Comparison of ENCODE assay signal across 11 mouse cellular contexts in genomic region chr17:45885461-45886336, GRCm38 (mm10).
DNase-seq lines count a peak whose midpoint lies in the region; ATAC-seq lines count a peak whose summit lies in the region.
"Had no signal": no experiment of that assay in that cellular context is flagged by ENCODE, and none has a peak within 500 bp of the region (broad histone marks: within the 10 kb centered on the region; RNA-seq: fewer than 3 reads in every experiment).

No protein-coding gene starts in this region.

- 0 out of 2 replicates have a peak overlapping the region, but pooled peaks have one; percentile 77 for H3K27ac ChIP-seq in embryonic facial prominence, embryonic 11.5 days (replicated peaks; ENCODE audit: low read depth, low read length)
- H3K27ac ChIP-seq in kidney, embryonic 15.5 days = peak overlapping the region; percentile 66
- H3K27ac ChIP-seq in liver, embryonic 16.5 days (ENCODE audit: low read length) = 0 out of 2 replicates have a peak overlapping the region, but pooled peaks have one; percentile 34

- H3K4me2 ChIP-seq in embryonic facial prominence, embryonic 11.5 days (ENCODE audit: low read depth, low read length) = no peak overlapping the region
- H3K4me2 ChIP-seq in kidney, embryonic 15.5 days = peak overlapping the region; percentile 40
- H3K4me2 ChIP-seq in liver, embryonic 16.5 days (ENCODE audit: low read depth, low read length) = no peak overlapping the region

- no peaks in the 10 kb centered on the region for H3K36me3 ChIP-seq in embryonic facial prominence, embryonic 11.5 days (replicated peaks; ENCODE audit: control insufficient read depth, insufficient read depth, low read depth, low read length)
- no peaks in the 10 kb centered on the region for H3K36me3 ChIP-seq in kidney, embryonic 15.5 days
- no peaks in the 10 kb centered on the region for H3K36me3 ChIP-seq in liver, embryonic 16.5 days (ENCODE audit: control insufficient read depth, insufficient read depth)

- no peak overlapping the region for H3K9ac ChIP-seq in embryonic facial prominence, embryonic 11.5 days (replicated peaks; ENCODE audit: low read length)
- no peak overlapping the region for H3K9ac ChIP-seq in kidney, embryonic 15.5 days
- no peak overlapping the region for H3K9ac ChIP-seq in liver, embryonic 16.5 days (ENCODE audit: low read depth, low read length)

- WGBS in embryonic facial prominence, embryonic 11.5 days = 38% methylated on average over 24 of the region's 24 CpGs
- 37% methylated on average over 24 of the region's 24 CpGs for WGBS in kidney, embryonic 15.5 days
- WGBS in liver, embryonic 16.5 days (ENCODE audit: insufficient replicate concordance) = 35% methylated on average over 24 of the region's 24 CpGs

- H3K4me3 ChIP-seq in embryonic facial prominence, embryonic 11.5 days (ENCODE audit: low read depth, low read length) = no peak overlapping the region
- no peak overlapping the region for H3K4me3 ChIP-seq in kidney, embryonic 15.5 days (replicated peaks)
- no peak overlapping the region for H3K4me3 ChIP-seq in liver, embryonic 16.5 days (ENCODE audit: low read depth, low read length)

- no peak for DNase-seq in embryonic facial prominence, embryonic 11.5 days (ENCODE audit: low spot score)
- DNase-seq in heart, adult 9 months (ENCODE audit: low spot score in 2 of 2) = peak; percentile 64 to 78
- DNase-seq in cerebellum, adult 11 months = no peak
- no peak for DNase-seq in layer of hippocampus, adult 18-20 months (ENCODE audit: low spot score in 2 of 2)
- no peak for DNase-seq in right cerebral cortex, postnatal 14 days
- DNase-seq: cerebellum, adult 9-10 months; gastrocnemius, postnatal 10 days; right cerebral cortex, postnatal 25 days had no signal

- no peaks in the 10 kb centered on the region for H3K27me3 ChIP-seq in embryonic facial prominence, embryonic 11.5 days (ENCODE audit: control insufficient read depth, insufficient read depth, low read length)
- no peaks in the 10 kb centered on the region for H3K27me3 ChIP-seq in kidney, embryonic 15.5 days
- no peaks in the 10 kb centered on the region for H3K27me3 ChIP-seq in liver, embryonic 16.5 days (ENCODE audit: control insufficient read depth, insufficient read depth, low read depth, low read length)

- no peaks in the 10 kb centered on the region for H3K9me3 ChIP-seq in embryonic facial prominence, embryonic 11.5 days (replicated peaks; ENCODE audit: control insufficient read depth, low read length)
- no peaks in the 10 kb centered on the region for H3K9me3 ChIP-seq in kidney, embryonic 15.5 days (replicated peaks)
- H3K9me3 ChIP-seq in liver, embryonic 16.5 days (replicated peaks; ENCODE audit: control insufficient read depth, low read length) = no peaks in the 10 kb centered on the region

- H3K4me1 ChIP-seq in embryonic facial prominence, embryonic 11.5 days (ENCODE audit: control insufficient read depth, insufficient read depth, low read length) = peaks cover 14% of the 10 kb centered on the region
- H3K4me1 ChIP-seq in kidney, embryonic 15.5 days = peaks cover 44% of the 10 kb centered on the region
- H3K4me1 ChIP-seq in liver, embryonic 16.5 days (ENCODE audit: control insufficient read depth, low read depth, low read length) = peaks cover 3% of the 10 kb centered on the region; the same call in 1 of the 2 replicates

- ATAC-seq in embryonic facial prominence, embryonic 11.5 days (replicated peaks; ENCODE audit: insufficient number of reproducible peaks, low FRiP score, low TSS enrichment, low read depth) = 0 out of 2 replicates have a peak, but pooled peaks have one; percentile 24
- 0 out of 2 replicates have a peak, but pooled peaks have one; percentile 26 for ATAC-seq in kidney, embryonic 15.5 days (replicated peaks; ENCODE audit: low FRiP score)
- peak; percentile 89 for ATAC-seq in liver, embryonic 16.5 days (ENCODE audit: low read depth)
- no peak for ATAC-seq in megakaryocyte progenitor cell, adult 5-6 weeks (replicated peaks; ENCODE audit: poor library complexity)

Comparison
In these comparisons a context has a peak if more than half of its experiments do, and no peak if none do; other contexts are left out.
1. DNase-seq: peak in heart, adult 9 months (2 of 2); none in embryonic facial prominence, embryonic 11.5 days (single experiment), cerebellum, adult 11 months (single experiment), layer of hippocampus, adult 18-20 months (0 of 2) and right cerebral cortex, postnatal 14 days (single experiment).
2. Peak in every context shown above with its lines, with median percentiles within 50 percentile points of each other: H3K27ac ChIP-seq.